Mouse (Mus musculus) 416B (cell line): ENCODE results near the gene Hadhb.

ENCODE experiments used
- DNase-seq: peaks from one replicate; pipeline ENCODE4 v3.0.0; 2011; ENCODE audit warnings: low read depth

Gene Hadhb

GRCm38 (mm10) chr5:30154474-30155394, at the start of gene Hadhb, which contains the start of gene Hadha:
Gene Hadhb (plus strand): TSS chr5:30155248.
Gene Hadha (minus strand): TSS chr5:30155162.
- DNase-seq = peak; percentile 94

DNA sequence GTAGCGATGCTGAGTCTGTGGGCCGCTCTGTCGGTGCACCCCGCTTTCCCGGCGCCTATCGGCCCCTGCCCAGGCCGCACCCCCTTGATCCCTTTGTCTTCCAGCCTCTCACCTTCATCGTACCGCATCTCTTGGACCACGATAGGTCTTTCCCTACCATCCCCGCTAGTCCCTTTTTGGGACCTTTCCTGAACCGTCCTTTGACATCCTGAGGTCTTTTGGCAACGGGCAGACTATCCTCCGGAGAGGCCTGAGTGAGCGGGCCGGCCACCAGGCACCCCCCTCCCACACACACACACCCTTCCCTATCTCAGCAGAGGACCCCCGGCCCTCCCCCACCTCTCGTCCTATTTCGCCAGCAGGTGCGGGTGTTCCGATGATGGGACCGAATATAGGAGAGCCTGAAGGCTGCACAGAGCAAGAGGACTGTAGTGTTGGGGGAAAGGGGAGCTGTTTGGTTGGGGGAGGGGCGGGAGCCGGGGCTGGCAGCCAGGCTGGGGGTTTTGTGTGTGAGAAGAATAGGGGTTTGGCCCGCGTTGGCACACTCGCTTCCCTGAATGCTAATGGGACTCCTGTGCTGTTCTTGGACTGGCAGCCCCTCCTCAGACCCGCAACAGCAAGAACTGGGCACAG, 49.3 kb upstream of the Hadhb start, which contains the start of gene 3110082J24Rik:
TSS of gene 3110082J24Rik (minus strand) at position 419 of the 633 bp plus-strand sequence.
- DNase-seq = no peak

DNA sequence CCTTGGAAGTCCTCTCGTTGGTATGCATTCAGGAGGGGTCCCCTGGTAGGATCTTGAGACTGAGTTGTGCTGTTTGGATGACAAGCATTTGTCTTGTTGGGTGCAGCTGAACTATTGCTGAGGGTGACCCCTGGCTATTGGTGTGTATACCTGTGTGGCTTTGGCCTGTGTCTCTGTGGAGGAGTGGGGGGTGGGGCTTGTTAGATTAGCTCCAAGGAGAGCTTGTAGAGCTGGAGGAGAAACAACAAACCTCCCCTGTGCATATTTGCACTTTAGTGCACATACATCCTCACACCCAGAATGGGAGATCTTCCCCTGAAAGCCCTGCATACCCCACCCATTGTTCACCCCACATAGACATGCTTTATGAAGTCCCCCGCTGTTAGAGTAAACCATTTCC, 48.3 kb upstream of the Hadhb start:
- DNase-seq = no peak

GRCm38 (mm10) chr5:30107186-30107585, 47.9 kb upstream of the Hadhb start:
- no peak for DNase-seq

- no peak for DNase-seq
Measured at GRCm38 (mm10) chr5:30107611-30108041, 47.4 kb upstream of the Hadhb start.

DNA sequence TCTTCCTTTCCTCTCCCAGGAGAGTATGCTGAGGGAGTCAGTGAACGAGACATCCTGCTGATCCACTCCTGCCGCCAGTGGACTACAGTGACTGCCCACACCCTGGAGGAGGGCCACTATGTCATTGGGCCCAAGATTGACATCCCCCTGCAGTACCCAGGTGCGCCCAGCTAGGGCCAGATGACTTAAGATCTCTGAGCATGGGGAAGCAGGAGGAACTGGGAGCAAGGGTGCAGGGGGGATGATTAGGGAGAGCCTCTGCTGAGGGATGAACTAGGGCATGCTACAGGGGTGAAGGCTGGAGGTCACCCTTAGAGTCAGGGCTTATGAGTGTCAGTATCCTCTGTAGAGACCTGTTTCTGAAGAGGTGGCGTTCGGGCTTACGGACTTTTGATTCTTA, 46.8 kb upstream of the Hadhb start:
- DNase-seq = no peak

DNA sequence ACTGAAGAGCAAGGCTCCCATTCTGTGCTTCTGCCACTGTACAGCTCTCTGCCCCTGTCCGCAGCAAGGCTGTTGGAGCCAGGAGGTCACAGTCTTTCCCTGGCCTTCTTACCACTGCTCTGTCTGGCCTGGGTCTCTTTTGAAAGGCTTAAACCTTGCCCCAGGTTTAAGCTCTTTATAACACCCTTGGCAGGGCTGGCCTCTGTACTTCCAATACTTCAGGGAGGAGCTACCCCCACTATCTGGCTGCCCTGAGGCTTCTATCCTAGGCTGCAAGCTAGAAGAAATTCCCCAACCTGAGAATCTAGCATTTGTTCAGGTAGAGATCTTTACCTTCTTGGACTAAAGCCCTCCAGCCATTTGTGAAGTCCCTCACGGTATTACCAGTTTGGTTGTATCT, 45.1 kb upstream of the Hadhb start:
- no peak for DNase-seq

GRCm38 (mm10) chr5:30110371-30111060, 44.5 kb upstream of the Hadhb start:
- DNase-seq = no peak

- no peak for DNase-seq
Measured at GRCm38 (mm10) chr5:30111126-30111525, 43.9 kb upstream of the Hadhb start.

GRCm38 (mm10) chr5:30111771-30112170, 43.3 kb upstream of the Hadhb start:
- no peak for DNase-seq

- no peak for DNase-seq
Measured at GRCm38 (mm10) chr5:30112533-30113068, 42.4 kb upstream of the Hadhb start.

DNA sequence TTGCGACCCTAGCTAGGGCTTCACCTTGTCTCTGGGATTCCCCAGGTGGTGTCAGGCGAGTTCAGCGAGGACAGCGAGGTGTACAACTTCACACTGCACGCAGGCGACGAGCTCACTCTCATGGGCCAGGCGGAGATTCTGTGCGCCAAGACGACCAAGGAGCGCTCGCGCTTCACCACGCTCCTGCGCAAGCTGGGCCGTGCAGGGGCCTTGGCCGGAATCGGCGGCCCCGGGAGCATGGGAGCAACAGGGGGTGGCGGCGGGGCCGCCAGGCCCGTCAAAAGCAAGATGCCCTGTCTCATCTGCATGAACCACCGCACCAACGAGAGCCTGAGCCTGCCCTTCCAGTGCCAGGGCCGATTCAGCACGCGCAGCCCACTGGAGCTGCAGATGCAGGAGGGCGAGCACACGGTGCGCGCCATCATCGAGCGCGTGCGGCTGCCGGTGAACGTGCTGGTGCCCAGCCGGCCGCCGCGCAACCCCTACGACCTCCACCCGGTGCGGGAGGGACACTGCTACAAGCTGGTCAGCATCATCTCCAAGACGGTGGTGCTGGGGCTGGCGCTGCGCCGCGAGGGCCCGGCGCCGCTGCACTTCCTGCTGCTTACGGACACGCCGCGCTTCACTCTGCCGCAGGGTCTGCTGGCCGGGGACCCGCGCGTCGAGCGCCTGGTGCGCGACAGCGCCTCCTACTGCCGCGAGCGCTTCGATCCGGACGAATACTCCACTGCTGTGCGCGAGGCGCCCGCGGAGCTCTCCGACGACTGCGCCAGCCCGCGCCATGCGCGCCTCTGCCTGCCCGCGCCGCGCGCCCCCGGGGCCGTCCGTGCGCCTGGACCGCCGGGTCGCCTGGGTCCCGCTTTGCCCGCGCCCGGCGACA, 40.9 kb upstream of the Hadhb start:
- DNase-seq = no peak

- no peak for DNase-seq
Measured at GRCm38 (mm10) chr5:30114761-30115140, 40.3 kb upstream of the Hadhb start.

GRCm38 (mm10) chr5:30115718-30116117, 39.3 kb upstream of the Hadhb start:
- no peak for DNase-seq

- DNase-seq = no peak
Measured at GRCm38 (mm10) chr5:30118018-30118417, 37.0 kb upstream of the Hadhb start.

DNA sequence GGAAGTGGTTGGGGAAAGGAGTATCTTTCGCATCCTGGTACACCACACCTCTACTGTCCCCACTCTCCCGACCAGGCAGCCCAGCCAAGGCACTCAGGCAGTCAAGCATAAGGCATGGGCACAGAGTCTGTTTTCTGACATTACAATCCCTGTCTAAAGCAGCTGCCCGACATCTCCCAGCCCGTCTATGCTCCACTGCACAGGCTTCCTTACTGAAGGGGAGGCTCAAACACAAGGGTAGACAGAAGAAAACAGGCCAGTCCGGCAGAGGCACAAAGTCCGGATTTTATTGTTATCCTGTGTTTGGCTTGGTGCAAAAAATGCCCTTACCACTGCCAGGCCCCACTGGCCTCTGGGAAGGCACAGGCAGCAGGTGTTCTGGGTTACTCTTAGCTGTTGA, 35.9 kb upstream of the Hadhb start:
- no peak for DNase-seq

DNA sequence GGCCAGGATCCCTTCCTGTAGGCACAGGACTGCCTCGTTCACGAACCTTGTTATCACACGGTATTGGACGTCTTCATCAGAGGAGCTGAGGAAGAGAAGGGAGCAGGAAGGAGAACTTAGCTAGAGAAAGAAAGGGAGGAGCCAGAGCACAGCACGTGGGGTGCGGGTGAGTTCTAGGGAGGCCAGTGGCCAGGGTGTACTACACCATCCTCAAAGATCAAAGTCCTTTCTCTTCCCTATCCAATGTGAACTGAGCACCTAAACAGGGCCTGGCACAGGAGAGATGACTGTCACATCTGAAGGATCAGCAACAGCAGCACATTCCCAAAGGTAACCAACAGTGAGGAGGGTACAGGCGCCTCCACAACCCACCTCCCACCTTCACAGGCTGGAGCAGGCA, 34.9 kb upstream of the Hadhb start:
- no peak for DNase-seq

DNA sequence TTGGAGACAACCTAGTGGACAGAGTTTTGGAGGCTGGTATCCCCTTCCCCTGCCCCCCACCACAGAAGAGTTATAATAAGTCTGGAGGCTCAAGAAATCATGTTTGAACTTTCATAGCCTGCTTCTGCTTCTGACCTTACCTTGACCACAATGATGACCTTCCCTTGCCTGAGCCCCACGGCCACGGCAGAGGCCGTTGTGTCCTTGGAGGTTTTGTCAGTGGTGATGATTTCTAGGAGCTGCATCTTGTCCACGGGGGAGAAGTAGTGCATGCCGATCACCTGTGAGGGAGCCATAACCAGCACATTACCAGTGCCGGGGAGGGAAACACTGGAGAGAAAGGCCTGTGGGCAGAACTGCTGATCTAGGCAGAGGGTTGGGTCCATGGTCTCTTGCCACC, 32.6 kb upstream of the Hadhb start:
- no peak for DNase-seq

- peak; percentile 83 for DNase-seq
Measured at GRCm38 (mm10) chr5:30125587-30125986, 29.5 kb upstream of the Hadhb start.

GRCm38 (mm10) chr5:30126756-30127155, 28.3 kb upstream of the Hadhb start:
- peak; percentile 90 for DNase-seq

GRCm38 (mm10) chr5:30127921-30128597, 27.0 kb upstream of the Hadhb start:
- no peak for DNase-seq
